Mouse (Mus musculus) limb, embryonic 13.5 days (tissue): Measurements from ENCODE around the gene Defb18. TPM values are rescaled to one million over a fixed set of nuclear protein-coding genes. Genes with fewer than 3 reads are reported as not detected.
"Not testable (repeated sequence)": the region's sequence is repeated elsewhere in the genome, so short reads cannot be mapped to it uniquely, and the experiment has no call there.

Experiments
- ATAC-seq: fragments of 200-750 bp; cut with Nextera tagmentation; 2 replicates; pipeline ENCODE4 v1.8.0; 2017; ENCODE audit warnings: low read depth, moderate number of reproducible peaks, moderate TSS enrichment; ENCODE audit not compliant: low FRiP score
- H3K27ac ChIP-seq: fragments of 300-500 bp; sonication (generic); 2 replicates; pipeline ENCODE4 v1.5.1; 2015; ENCODE audit warnings: inconsistent platforms, mild to moderate bottlenecking, moderate library complexity
- H3K27me3 ChIP-seq: fragments of 300-500 bp; sonication (generic); 2 replicates; pipeline ENCODE4 v1.6.1; 2015; ENCODE audit warnings: mild to moderate bottlenecking, inconsistent platforms
- H3K36me3 ChIP-seq: fragments of 300-500 bp; sonication (generic); 2 replicates; pipeline ENCODE4 v1.6.1; 2015; ENCODE audit warnings: inconsistent platforms, mild to moderate bottlenecking, moderate library complexity
- H3K4me1 ChIP-seq: fragments of 300-500 bp; sonication (generic); 2 replicates; pipeline ENCODE4 v1.6.1; 2015; ENCODE audit warnings: inconsistent platforms
- H3K4me2 ChIP-seq: fragments of 300-500 bp; sonication (generic); replicated peaks from 2 replicates; pipeline ENCODE4 v1.6.1; 2015; ENCODE audit warnings: inconsistent platforms, mild to moderate bottlenecking, moderate library complexity
- H3K4me3 ChIP-seq: fragments of 300-500 bp; sonication (generic); 2 replicates; pipeline ENCODE4 v1.5.1; 2015; ENCODE audit warnings: moderate library complexity, mild to moderate bottlenecking, inconsistent platforms
- H3K9ac ChIP-seq: fragments of 300-500 bp; sonication (generic); 2 replicates; pipeline ENCODE4 v1.6.1; 2015; ENCODE audit warnings: mild to moderate bottlenecking, inconsistent platforms
- H3K9me3 ChIP-seq: fragments of 300-500 bp; sonication (generic); 2 replicates; pipeline ENCODE4 v1.6.1; 2016; ENCODE audit warnings: inconsistent platforms
- WGBS: fragments of 180-500 bp; shearing (Covaris S2); methylation state at CpG from one replicate; pipeline ENCODE4 v1.1.7; 2015; 5-methylcytosine and 5-hydroxymethylcytosine counted together
- polyA plus RNA-seq: library from polyadenylated mRNA; unstranded; fragments of >200 nt; fragmentation: Nextera tagmentation; extraction: Ambion mirVana; gene quantifications from 2 replicates; pipeline ENCODE4 v1.2.1, GENCODE M21; 2015

Defb18 gene
- polyA plus RNA-seq: not detected in 2 replicates

- Histone ChIP-seq H3K27ac (no peak within 1 kb of the TSS), H3K9me3 (no peaks in the 10 kb centered on the region), H3K4me2 (no peak within 1 kb of the TSS), H3K27me3 (no peaks in the 10 kb centered on the region), H3K4me1 (no peaks in the 10 kb centered on the region), H3K36me3 (no peaks in the 10 kb centered on the region), H3K4me3 (no peak within 1 kb of the TSS), H3K9ac (no peak within 1 kb of the TSS)
- no peak for ATAC-seq
- 69% methylated on average over 1 of the region's 1 CpGs for WGBS
Measured at GRCm38 (mm10) chr1:18237343-18237742, at the start of gene Defb18. Gene Defb18, minus strand, starts transcription at chr1:18237443.

DNA sequence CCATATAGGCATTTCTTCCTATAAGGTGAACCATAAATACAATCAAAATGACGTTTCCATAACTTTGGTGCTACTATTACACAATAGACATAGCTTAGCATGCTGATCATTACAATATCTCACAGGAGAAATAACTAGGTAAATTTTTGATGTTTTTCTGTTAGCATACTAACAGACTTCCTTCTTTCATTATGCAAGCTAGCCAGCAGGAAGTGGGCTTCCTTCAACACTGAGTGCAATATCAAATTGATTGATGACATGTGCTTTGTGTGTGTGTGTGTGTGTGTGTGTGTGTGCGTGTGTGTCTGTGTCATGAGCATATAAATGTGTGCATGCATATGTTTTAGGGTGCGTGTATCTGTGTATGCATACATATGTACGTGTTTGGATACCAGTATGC lies 33.9 kb upstream of the Defb18 start:
- no peak overlapping the region for H3K9ac ChIP-seq
- H3K4me1 ChIP-seq: no peaks in the 10 kb centered on the region
- no peaks in the 10 kb centered on the region for H3K36me3 ChIP-seq
- no peak overlapping the region for H3K4me2 ChIP-seq
- H3K4me3 ChIP-seq: no peak overlapping the region
- no peak for ATAC-seq
- H3K27ac ChIP-seq: no peak overlapping the region
- no peaks in the 10 kb centered on the region for H3K27me3 ChIP-seq
- WGBS: 80% methylated on average over 4 of the region's 4 CpGs
- no peaks in the 10 kb centered on the region for H3K9me3 ChIP-seq

- Histone ChIP-seq H3K4me3 (no peak overlapping the region), H3K4me2 (no peak overlapping the region)
- 84% methylated on average over 5 of the region's 5 CpGs for WGBS
Measured at GRCm38 (mm10) chr1:18268845-18269244, 31.6 kb upstream of the Defb18 start.

DNA sequence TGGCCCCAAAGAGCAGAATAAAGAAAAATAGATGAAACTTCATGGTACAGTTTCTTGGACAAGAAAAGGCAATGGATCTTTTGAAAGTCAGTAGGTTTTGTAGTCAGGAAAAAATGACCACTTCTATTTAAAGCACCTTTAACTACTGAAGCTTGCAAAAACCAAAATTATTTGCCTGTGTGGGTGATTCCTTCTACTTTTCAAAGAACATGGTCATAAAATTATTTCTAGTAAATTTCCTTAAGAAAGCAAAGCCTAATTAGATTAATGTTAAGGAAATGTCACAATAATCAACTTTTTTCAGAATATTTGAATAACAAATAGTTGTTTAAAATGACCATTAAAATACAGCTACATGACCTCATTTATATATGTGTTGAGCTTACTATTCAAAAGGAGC lies 27.8 kb upstream of the Defb18 start, which contains the start of gene Defb41:
Defb41 (minus strand) TSS at position 101 of the 400 bp plus-strand sequence.
- ATAC-seq: no peak
- Histone ChIP-seq H3K4me1 (no peaks in the 10 kb centered on the region), H3K9me3 (no peaks in the 10 kb centered on the region), H3K36me3 (no peaks in the 10 kb centered on the region), H3K4me2 (no peak within 1 kb of the TSS), H3K4me3 (no peak within 1 kb of the TSS), H3K27ac (no peak within 1 kb of the TSS), H3K27me3 (no peaks in the 10 kb centered on the region), H3K9ac (no peak within 1 kb of the TSS)

More at GRCm38 (mm10) chr1:18268845-18269244, 31.6 kb upstream of the Defb18 start:
- H3K9me3 ChIP-seq: no peaks in the 10 kb centered on the region
- no peaks in the 10 kb centered on the region for H3K4me1 ChIP-seq
- no peak for ATAC-seq
- H3K27me3 ChIP-seq: no peaks in the 10 kb centered on the region
- H3K9ac ChIP-seq: no peak overlapping the region
- H3K27ac ChIP-seq: no peak overlapping the region
- H3K36me3 ChIP-seq: no peaks in the 10 kb centered on the region

DNA sequence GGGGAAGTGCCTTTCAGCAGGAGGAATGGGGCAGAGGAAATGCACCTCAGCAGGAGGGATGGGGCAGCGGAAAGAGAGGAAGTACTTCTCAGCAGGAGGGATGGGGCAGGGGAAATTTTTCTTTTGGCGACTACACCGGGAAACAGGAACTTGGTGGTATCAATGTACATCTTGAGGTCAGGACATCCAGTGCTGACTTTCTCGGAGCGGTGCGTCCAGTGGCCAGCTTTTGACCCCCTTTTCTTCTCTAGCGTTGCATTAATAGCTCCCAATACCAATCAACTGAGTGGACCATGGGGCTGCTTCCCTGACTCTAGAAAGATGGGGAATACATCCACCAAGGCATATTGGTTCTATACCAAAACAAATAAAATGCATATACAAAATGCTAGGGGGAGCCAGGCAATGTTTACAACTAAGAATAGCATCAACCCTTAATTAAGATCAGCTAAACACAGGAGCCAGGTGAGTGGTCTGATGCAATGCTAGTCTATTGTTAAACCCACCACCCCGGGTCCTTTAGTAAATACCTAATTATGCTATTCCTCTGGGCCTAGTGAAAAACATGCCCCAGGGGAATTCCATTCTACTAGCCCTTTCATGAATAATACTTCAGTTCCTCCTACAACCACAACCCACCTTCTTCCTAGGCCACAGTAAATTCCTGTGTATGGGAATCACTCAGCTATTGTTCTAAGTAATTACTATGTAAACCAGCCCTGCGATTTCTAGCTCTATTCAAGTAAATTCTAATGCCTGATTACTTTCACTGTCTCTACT lies 8.7 kb upstream of the Defb18 start:
- not testable (repeated sequence) for H3K4me2 ChIP-seq, H3K27ac ChIP-seq, H3K36me3 ChIP-seq, H3K4me1 ChIP-seq, H3K27me3 ChIP-seq, H3K9ac ChIP-seq, ATAC-seq, H3K9me3 ChIP-seq, H3K4me3 ChIP-seq
- WGBS: 83% methylated on average over 9 of the region's 9 CpGs

DNA sequence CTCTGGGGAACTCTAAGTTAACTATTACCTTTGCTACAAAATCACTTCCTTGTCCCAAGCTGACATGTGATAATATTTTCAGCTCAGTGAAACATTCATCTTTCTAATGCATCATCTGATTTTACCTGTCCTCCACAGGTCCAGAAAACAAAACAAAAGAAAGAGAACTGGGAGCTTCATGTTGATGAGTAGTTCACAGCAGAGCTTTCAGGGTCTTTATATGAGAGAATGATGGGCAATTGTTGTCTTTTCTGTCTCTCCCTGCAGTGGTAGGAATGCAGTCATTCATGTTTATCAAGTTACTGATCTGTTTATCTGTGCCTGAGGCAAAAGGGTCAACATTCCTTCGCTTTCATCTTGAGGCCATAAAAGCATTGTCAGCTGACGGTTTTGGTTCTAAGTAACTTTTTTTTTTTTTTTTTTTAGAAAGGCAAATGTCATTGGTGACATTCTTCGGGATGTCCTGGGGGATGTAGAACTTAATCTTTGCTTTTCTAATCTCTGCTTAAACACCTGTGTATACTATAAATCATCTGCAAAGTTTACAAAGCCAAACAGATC lies 13.8 kb downstream of the Defb18 start:
- H3K4me1 ChIP-seq: no peaks in the 10 kb centered on the region
- H3K27ac ChIP-seq: no peak overlapping the region
- no peak for ATAC-seq
- no peaks in the 10 kb centered on the region for H3K27me3 ChIP-seq
- no peak overlapping the region for H3K4me3 ChIP-seq
- H3K36me3 ChIP-seq: no peaks in the 10 kb centered on the region
- H3K4me2 ChIP-seq: no peak overlapping the region
- whole genome bisulfite sequencing: 7% methylated on average over 3 of the region's 3 CpGs
- H3K9me3 ChIP-seq: no peaks in the 10 kb centered on the region
- no peak overlapping the region for H3K9ac ChIP-seq

- Histone ChIP-seq H3K9me3 (no peaks in the 10 kb centered on the region), H3K36me3 (no peaks in the 10 kb centered on the region), H3K9ac (no peak overlapping the region), H3K4me2 (no peak overlapping the region), H3K4me3 (no peak overlapping the region), H3K4me1 (no peaks in the 10 kb centered on the region), H3K27ac (no peak overlapping the region), H3K27me3 (no peaks in the 10 kb centered on the region)
- WGBS: 17% methylated on average over 4 of the region's 4 CpGs
- ATAC-seq: no peak
Measured at GRCm38 (mm10) chr1:18191719-18192118, 45.5 kb downstream of the Defb18 start.

DNA sequence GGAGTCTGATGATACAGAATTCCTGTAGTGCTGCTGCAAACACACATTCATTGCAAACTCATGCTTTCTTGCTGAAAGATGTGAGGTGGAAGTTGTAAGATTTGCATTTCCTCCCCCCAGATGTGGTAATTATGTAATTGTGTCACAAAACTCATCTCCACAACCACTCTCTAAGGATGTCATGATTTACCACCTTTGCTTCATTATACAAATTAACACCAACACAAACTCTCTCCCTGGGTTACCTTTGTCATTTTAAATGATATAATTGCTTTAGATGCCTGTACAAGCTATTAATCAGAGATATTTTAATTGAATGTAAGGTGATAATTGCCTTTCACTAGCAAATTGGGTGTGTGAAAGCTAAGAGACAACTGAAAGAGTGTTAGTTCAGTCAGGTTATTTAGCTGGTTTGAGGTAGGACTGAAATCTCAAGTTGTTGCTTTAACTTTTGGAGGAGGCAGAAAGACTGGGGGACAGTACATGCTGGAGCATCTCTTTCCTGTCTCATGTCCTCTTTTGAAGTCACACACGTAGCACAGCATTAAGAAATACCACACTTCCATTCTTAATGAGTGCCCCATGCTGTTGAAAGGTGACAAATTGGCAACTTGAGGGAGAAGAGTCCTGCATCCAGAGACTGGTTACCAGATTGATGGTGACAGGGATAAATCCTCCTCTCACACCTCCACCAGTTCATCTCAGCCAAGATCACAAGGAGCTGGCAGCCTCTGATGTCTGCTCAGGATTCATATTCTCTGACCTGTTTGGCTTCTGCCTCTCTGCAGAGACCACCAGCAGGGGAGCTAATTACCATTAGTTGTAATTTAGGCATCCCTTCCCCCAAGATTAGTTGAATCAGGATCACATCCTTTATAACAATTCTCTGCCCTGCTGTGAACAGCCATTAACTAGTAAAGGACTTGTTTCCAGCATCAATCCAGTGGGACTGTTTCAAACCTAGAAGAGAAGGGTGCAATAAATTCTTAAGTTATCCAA lies 46.2 kb downstream of the Defb18 start:
- H3K27me3 ChIP-seq: no peaks in the 10 kb centered on the region
- H3K4me2 ChIP-seq: no peak overlapping the region
- no peaks in the 10 kb centered on the region for H3K36me3 ChIP-seq
- H3K27ac ChIP-seq: no peak overlapping the region
- H3K4me1 ChIP-seq: no peaks in the 10 kb centered on the region
- no peak for ATAC-seq
- WGBS: 4% methylated on average over 1 of the region's 1 CpGs
- no peak overlapping the region for H3K9ac ChIP-seq
- H3K9me3 ChIP-seq: no peaks in the 10 kb centered on the region
- H3K4me3 ChIP-seq: no peak overlapping the region

Other genes starting within 250 kb of the Defb18 start
- gene Crisp4, start 91.5 kb downstream of the Defb18 start, polyA plus RNA-seq: not detected in 2 replicates
- gene Defb41, start 27.7 kb upstream of the Defb18 start, polyA plus RNA-seq: not detected in 2 replicates